Mouse (Mus musculus) liver, adult 2 months (tissue): ENCODE results near the gene Chdh. TPM values are rescaled to one million over a fixed set of nuclear protein-coding genes. Genes with fewer than 3 reads are reported as not detected.

Source experiments
- DNase-seq: peaks from one replicate; pipeline ENCODE4 v3.0.0-alpha.2; 2011; ENCODE audit warnings: low read depth, low spot score; ENCODE audit errors: extremely low read depth
- H3K27ac ChIP-seq: fragments of 200-500 bp; replicated peaks from 2 replicates; pipeline ENCODE4 v1.5.1; 2012; ENCODE audit warnings: low read depth, mild to moderate bottlenecking, control low read depth, inconsistent platforms, low read length; ENCODE audit not compliant: insufficient read depth
- H3K27me3 ChIP-seq: fragments of 200-500 bp; 2 replicates; pipeline ENCODE4 v1.6.1; 2012; ENCODE audit warnings: mild to moderate bottlenecking, moderate library complexity, low read length, inconsistent platforms; ENCODE audit not compliant: control insufficient read depth, insufficient read depth
- H3K36me3 ChIP-seq: fragments of 200-500 bp; 2 replicates; pipeline ENCODE4 v1.6.1; 2012; ENCODE audit warnings: low read length, inconsistent platforms; ENCODE audit not compliant: control insufficient read depth, insufficient read depth
- H3K4me1 ChIP-seq: fragments of 200-500 bp; 2 replicates; pipeline ENCODE4 v1.6.1; 2011; ENCODE audit warnings: low read length; ENCODE audit not compliant: control insufficient read depth, insufficient read depth
- H3K4me3 ChIP-seq: fragments of 200-500 bp; 2 replicates; pipeline ENCODE4 v1.5.1; 2011; ENCODE audit warnings: low read depth, mild to moderate bottlenecking, control low read depth, low read length, moderate library complexity; ENCODE audit not compliant: insufficient read depth
- H3K79me2 ChIP-seq: fragments of 200-500 bp; 2 replicates; pipeline ENCODE4 v1.6.1; 2012; ENCODE audit warnings: inconsistent platforms, mild to moderate bottlenecking, low read length, moderate library complexity; ENCODE audit not compliant: control insufficient read depth, insufficient read depth
- H3K9ac ChIP-seq: fragments of 200-500 bp; 2 replicates; pipeline ENCODE4 v1.6.1; 2012; ENCODE audit warnings: low read depth, mild to moderate bottlenecking, control low read depth, inconsistent platforms, low read length
- CTCF ChIP-seq: fragments of 200-500 bp; IDR thresholded peaks from 2 replicates; pipeline ENCODE4 v1.5.1; 2011; ENCODE audit warnings: low read depth, low read length, control low read depth
- POLR2A ChIP-seq: fragments of 200-500 bp; IDR thresholded peaks from 2 replicates; pipeline ENCODE4 v1.6.1; 2011; ENCODE audit warnings: low read length, control low read depth; ENCODE audit not compliant: insufficient read depth; ENCODE audit errors: extremely low read depth
- WGBS: fragments of 180-500 bp; shearing (Covaris S2); methylation state at CpG from one replicate; pipeline ENCODE4 v1.1.7; 2018; 5-methylcytosine and 5-hydroxymethylcytosine counted together
- polyA plus RNA-seq: library from polyadenylated mRNA; depleted of rRNA; stranded (reverse); fragments of >200 nt; gene quantifications from 2 replicates; pipeline ENCODE4 v1.2.3, GENCODE M21; 2012
- total RNA-seq: library from RNA; depleted of rRNA; stranded (reverse); fragments of >200 nt; gene quantifications from 2 replicates; pipeline ENCODE4 v1.2.3, GENCODE M21; 2014

Chdh gene
- total and polyA plus RNA-seq, 2 experiments = 48.1 to 75.5 TPM

DNA sequence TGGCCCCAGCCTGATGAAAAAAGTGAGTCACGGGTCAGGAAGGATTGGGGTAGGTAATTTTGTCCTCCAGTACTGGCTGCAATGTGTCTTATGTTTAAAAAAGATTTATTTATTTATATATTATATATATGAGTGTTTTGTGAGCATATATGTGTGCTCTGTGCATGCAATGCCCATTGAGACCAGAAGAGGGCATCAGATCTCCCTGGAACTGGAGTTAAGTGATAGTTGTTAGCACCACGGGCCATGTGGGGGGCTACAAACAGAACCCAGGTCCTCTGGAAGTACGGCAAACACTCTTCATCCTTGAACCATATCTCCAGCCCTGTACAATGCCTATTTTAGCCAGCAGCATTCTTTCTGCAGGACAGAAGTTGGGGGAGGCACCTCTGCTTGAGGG is 39.2 kb downstream of the Chdh start:
- TF ChIP-seq CTCF (peak; percentile 7; the same call in 1 of the 2 replicates), POLR2A (no peak)
- no peaks in the 10 kb centered on the region for H3K79me2 ChIP-seq
- no peaks in the 10 kb centered on the region for H3K36me3 ChIP-seq
- 80% methylated on average over 3 of the region's 3 CpGs for WGBS
- H3K27ac ChIP-seq = no peak overlapping the region
- no peak for DNase-seq
- H3K9ac ChIP-seq = no peak overlapping the region
- no peaks in the 10 kb centered on the region for H3K4me1 ChIP-seq
- H3K4me3 ChIP-seq = no peak overlapping the region
- H3K27me3 ChIP-seq = no peaks in the 10 kb centered on the region

DNA sequence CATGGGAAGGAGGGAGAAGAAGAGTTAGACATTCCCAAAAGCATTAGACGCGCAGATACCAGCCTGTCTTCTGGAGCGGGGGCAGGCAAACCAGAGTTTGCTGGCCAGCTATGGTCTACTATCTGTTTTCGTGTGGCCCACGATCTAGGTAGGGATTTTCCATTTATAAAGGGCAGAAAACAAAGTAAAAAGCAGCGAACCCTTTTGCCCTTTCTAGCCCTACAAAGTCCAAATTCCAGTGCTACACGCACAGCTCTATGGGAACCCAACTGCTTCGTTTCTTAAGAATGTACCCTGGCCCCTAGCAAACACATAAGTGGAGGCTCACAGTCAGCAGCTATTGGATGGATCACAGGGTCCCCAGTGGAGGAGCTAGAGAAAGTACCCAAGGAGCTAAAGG is 41.5 kb downstream of the Chdh start:
- Histone ChIP-seq H3K36me3 (no peaks in the 10 kb centered on the region), H3K27ac (no peak overlapping the region), H3K9ac (no peak overlapping the region), H3K4me1 (no peaks in the 10 kb centered on the region), H3K27me3 (no peaks in the 10 kb centered on the region), H3K4me3 (no peak overlapping the region), H3K79me2 (no peaks in the 10 kb centered on the region)
- TF ChIP-seq CTCF = no peak
- TF ChIP-seq POLR2A = no peak
- no peak for DNase-seq
- WGBS = 82% methylated on average over 8 of the region's 8 CpGs

DNA sequence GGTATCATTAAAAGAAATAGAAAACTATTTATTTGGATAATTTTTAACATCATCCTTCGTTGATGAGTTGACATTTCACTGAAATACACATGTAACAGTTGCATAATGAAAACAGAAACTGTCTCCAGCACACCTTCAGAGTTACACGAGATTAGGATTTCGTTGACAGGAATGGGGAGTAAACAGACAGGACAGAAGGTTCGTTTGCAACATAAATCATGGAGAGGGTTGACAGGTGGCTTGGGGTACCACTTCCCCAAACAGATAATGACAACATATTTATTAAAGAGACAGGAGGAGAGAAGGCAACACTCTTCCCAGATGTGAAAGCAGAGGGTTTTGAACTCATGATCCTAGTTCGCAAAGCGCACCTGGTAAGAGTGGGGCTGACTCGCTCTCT is 46.1 kb downstream of the Chdh start:
- WGBS = 49% methylated on average over 7 of the region's 7 CpGs

DNA sequence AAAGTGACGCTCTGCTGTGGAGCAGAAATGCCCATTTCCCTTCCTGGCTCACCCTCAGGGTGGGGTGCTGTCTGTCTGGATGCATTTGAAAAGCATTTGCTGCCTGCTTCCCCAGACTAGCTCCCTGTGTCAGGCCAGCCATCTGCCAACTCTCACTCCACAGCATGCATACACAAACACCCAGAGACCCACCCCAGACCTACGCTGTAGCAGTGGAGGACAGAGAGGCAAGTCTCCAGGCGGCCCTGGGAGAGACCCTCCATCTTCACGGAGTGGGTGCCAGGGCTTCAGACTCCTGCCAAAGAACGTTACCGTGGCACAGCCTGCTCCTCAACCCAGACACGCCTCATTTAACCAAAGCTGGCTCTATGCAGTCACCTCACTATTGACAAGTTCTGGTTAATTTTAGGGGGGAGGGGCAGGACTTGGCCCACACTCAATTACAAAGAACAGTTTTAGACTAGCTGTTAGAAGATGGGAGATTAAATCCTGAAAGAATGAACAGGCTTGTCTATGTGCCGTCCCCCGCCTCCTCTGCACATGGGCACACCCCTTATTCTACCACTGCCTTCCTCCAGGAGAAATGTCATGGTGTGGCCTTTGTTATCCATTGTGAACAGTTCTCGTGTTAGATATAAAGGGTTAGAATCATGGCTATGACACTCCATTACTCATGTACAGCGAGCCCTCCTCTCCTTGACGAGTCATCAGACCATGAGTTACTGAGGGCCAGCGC is 47.4 kb downstream of the Chdh start:
- H3K4me3 ChIP-seq = no peak overlapping the region
- no peaks in the 10 kb centered on the region for H3K27me3 ChIP-seq
- no peak for DNase-seq
- H3K4me1 ChIP-seq = no peaks in the 10 kb centered on the region
- H3K36me3 ChIP-seq = no peaks in the 10 kb centered on the region
- no peak overlapping the region for H3K9ac ChIP-seq
- 76% methylated on average over 13 of the region's 13 CpGs for WGBS
- no peak overlapping the region for H3K27ac ChIP-seq
- no peak for TF ChIP-seq CTCF
- TF ChIP-seq POLR2A = no peak
- no peaks in the 10 kb centered on the region for H3K79me2 ChIP-seq

More for the DNA sequence above, 46.1 kb downstream of the Chdh start:
- no peak overlapping the region for H3K27ac ChIP-seq
- no peak overlapping the region for H3K9ac ChIP-seq
- H3K79me2 ChIP-seq = no peaks in the 10 kb centered on the region
- H3K36me3 ChIP-seq = no peaks in the 10 kb centered on the region
- TF ChIP-seq CTCF (no peak), POLR2A (no peak)
- no peaks in the 10 kb centered on the region for H3K27me3 ChIP-seq
- no peaks in the 10 kb centered on the region for H3K4me1 ChIP-seq
- DNase-seq = no peak
- H3K4me3 ChIP-seq = no peak overlapping the region

DNA sequence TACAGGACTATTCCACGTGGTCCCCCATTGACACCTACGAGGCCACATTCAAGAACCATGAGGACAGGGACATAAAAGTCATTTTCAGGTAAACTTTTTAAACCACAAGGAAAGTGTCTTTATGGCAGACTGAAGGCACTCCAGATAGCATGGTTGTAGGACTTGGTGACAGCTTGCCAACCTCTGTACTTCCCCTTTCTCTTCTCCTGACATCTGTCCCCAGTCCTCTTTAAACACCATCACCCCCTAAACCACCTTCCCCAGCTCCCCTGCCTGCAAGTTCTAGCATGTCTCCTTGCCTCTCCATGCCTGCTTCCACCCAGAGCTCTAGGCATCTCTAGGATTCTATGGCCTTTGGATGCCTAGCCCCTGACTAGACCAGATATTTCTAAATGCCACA is 56.0 kb downstream of the Chdh start:
- no peaks in the 10 kb centered on the region for H3K36me3 ChIP-seq
- no peak for TF ChIP-seq POLR2A
- TF ChIP-seq CTCF = no peak
- H3K9ac ChIP-seq = no peak overlapping the region
- WGBS = 80% methylated on average over 2 of the region's 2 CpGs
- H3K4me1 ChIP-seq = no peaks in the 10 kb centered on the region
- H3K27me3 ChIP-seq = no peaks in the 10 kb centered on the region
- no peak overlapping the region for H3K4me3 ChIP-seq
- DNase-seq = no peak
- no peak overlapping the region for H3K27ac ChIP-seq
- no peaks in the 10 kb centered on the region for H3K79me2 ChIP-seq

GRCm38 (mm10) chr14:30066752-30067151 is 57.9 kb downstream of the Chdh start:
- TF ChIP-seq POLR2A (no peak), CTCF (no peak)
- H3K4me1 ChIP-seq = no peaks in the 10 kb centered on the region
- no peak overlapping the region for H3K27ac ChIP-seq
- H3K27me3 ChIP-seq = no peaks in the 10 kb centered on the region
- H3K4me3 ChIP-seq = no peak overlapping the region
- no peaks in the 10 kb centered on the region for H3K79me2 ChIP-seq
- DNase-seq = no peak
- no peak overlapping the region for H3K9ac ChIP-seq
- H3K36me3 ChIP-seq = no peaks in the 10 kb centered on the region
- WGBS = 92% methylated on average over 12 of the region's 12 CpGs
